Mouse (Mus musculus): ENCODE measurements around the gene Tsr1.
A peak's percentile ranks its signal among the peaks of the same experiment; 100 is the strongest.

The Tsr1 gene

DNA sequence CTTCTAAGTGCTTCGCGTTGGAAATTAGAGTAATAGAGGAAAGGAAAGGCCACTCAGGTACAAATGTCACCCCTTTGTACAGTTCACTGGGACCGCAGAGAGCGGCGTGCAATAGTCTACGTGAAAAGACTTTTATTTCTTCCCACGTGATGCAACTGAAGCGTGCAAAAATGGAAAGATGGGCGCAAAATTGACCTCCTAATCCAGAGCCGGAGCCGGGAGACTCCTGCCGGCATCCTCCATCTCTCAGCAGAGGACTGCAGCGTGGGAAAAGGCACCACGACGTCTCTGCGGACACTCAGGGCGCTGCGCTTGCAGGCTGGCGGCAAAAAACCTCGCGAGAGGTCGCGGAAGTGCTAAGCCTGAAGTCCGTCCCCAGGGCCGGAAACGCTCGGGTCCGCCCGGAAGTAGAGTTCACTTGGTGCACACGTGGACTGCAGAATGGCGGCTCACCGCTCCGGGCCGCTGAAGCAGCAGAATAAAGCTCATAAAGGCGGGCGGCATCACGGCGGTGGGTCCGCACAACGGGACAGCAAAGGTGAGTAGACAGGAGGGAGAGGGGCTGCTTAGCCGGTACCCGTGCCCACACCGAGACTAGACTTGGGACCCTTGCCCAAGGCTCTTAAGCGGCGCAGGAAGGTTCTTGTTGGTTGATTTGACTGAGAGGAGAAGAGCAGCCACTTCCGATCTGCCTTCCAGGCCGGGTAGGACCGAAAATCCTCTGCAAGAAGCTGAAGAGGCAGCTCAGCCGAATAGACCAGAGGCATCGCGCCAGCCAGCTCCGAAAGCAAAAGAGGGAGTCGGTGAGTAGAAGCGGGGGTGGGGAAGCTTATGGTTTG is at the start of gene Tsr1:
Gene Tsr1 (plus strand): TSS at position 394 of the 839 bp plus-strand sequence.
- peak; percentile 96 for DNase-seq (ENCODE audit: low read depth, low spot score)

DNA sequence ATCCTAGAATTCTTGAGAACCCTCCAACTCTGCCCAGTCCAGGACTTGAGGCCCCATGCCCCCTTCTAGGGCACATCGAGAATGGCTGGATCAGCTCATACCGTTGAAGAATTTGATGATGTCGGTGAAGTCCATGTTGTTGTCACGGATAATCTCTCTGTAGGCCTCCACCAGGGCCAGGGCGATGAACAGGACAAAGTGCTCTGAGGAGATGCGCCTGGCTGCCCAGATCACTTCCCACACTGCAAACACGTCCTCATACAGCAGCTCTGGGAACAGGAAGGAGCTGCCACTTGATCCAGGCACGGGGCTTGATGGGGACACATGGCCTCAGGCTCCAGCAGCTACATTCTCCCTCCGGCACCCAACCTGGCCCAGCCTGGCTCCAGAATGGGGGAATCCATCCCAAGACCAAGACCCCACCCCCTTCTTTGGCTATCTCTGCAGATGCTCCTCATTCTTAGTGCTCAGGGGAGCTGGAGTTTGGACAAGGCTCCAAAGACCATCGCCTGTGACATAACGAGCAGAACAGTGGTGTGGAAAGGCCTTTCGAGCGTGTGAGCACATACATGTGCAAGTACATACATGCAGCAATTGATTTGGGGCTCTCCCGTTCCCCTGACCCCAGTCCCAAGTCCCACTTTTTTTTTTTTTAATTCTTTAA is 46.7 kb upstream of the Tsr1 start:
- no peak for DNase-seq (ENCODE audit: low read depth, low spot score)

DNA sequence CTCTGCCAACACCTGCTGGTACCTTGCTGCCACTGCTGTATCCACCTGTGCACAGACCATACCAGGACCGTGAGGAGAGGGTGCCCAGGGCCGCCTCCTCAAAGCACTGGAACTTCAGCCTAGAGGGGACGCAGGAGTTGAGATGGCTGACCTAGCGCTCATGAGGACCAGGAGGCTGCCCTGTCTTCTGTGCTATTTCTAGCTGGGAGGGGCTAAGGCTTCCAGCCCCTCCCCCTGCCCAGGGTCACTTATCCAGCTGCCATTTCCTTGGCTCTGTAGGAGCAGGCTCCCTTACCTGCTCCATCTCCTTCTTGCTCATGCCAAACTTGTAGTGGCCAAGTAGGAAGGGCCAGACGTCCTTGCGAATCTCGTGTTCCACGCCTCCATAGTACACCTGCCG is 40.1 kb upstream of the Tsr1 start:
- no peak for DNase-seq (ENCODE audit: low read depth, low spot score)

DNA sequence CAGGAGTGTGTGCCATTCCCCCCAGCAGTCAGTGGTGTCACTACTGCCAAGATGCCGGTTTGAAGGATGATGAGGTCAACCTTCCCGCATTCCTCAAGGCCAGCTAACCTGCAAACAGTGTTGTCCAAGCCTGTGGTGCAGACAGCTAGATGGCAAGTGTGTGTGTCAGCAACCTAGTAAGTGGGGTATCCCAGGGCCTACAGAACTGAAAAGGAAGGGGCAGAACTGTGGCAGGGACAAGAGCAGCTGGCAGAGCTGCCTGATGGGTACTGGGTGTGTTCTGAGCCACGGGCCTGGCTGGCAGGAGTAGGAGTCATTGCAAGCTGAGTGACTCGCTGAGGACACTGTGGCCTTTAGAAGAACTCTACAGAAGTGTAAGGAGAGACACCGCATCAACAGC is 35.7 kb upstream of the Tsr1 start:
- DNase-seq (ENCODE audit: low read depth, low spot score): no peak

DNA sequence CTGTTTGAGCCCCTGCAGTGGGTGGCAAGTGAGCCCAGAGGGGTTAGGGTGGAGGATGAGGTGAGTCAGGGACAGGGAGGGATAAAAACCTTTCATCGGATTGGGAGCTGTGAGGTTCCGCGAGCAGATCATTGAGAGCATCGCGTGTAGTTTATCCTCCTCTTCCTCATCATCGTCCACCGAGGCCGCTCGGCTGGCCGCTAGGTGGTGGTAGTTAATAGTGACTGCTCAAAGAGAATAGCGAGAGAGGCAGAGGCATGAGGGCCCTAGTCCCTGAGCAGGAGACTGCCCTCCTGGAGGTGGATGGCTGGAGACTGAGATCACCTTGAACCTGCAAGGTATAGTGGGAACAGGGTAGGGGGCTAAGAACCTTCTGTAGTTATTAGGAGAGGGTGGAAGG is 34.4 kb upstream of the Tsr1 start:
- no peak for DNase-seq (ENCODE audit: low read depth, low spot score)

DNA sequence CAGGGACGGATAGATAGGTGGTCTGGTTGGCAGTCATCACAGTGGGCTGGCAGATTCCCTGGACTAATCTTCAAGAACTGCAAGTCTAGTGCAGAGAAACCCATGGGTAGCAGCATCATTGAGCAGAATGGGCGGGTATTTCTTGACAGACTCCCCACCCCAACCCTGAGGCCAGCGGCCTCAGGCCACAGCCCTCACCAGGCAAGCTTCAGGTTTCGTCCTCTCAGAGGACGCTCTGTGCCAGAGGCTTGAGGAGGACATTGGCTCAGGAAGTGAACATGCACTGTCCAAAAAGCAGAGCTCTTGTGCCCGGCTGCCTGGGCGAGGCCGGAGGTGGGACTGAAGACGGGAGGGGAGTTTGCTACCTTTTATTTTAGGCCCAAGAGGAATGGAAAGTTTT is 33.5 kb upstream of the Tsr1 start:
- no peak for DNase-seq (ENCODE audit: low read depth, low spot score)

DNA sequence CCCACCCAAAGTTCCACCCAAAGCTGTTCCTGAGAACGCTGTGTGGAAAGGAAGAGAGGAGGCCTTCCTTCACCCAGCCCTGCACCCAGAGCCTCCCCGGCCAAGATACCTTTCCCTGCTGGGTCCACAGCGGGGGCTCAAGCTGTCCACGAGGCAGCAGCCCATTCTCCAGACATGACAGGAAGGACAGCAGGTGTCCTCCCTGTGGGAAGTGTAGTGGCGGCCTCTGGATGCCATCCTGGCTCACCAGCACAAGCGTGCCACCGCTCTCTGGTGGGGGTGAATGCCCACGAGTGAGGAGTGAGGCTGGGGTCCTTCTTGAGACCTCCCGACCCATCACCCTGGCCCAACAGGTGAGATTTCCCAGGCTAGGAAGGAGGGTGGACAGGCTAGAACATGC is 32.6 kb upstream of the Tsr1 start:
- DNase-seq (ENCODE audit: low read depth, low spot score): no peak

DNA sequence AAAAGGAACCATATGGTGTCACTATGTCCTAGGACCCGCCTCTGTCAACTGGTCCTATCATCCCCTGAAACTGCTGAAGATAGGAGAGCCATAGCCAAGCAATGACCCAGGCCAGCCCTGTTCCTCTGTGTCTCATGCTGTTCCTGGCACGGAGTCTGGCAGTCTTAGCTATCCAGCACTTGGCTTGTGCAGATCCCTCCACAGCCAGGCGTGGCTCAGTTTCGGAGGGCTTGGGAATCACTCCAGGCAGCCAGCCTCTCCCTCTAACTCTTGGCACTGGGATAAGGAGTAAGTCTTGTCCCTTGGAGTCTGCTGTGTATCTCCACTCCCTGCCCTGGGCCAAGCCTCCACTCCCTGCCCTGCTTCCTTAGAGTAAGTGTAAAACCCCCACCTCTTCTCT is 31.2 kb upstream of the Tsr1 start:
- no peak for DNase-seq (ENCODE audit: low read depth, low spot score)

DNA sequence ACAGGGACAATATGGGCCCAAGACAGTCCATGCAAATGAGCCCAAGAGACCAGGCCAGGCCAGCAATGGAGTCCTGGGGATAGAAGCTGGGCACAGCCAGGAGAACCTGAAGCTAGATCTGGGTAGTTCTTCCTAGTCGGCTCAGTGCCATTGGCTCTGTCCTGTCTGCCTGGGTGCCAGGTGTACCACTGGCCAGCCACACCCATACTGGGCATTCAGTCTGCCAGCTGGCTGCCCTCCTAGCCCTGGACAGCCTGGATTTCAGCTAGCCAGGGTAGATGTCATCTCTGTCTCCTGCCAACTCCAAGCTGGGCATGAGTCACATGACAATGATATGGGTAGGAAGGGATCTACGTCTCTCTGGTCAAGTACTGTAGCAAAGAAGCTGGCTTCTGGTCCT is 30.7 kb upstream of the Tsr1 start:
- DNase-seq (ENCODE audit: low read depth, low spot score): no peak

DNA sequence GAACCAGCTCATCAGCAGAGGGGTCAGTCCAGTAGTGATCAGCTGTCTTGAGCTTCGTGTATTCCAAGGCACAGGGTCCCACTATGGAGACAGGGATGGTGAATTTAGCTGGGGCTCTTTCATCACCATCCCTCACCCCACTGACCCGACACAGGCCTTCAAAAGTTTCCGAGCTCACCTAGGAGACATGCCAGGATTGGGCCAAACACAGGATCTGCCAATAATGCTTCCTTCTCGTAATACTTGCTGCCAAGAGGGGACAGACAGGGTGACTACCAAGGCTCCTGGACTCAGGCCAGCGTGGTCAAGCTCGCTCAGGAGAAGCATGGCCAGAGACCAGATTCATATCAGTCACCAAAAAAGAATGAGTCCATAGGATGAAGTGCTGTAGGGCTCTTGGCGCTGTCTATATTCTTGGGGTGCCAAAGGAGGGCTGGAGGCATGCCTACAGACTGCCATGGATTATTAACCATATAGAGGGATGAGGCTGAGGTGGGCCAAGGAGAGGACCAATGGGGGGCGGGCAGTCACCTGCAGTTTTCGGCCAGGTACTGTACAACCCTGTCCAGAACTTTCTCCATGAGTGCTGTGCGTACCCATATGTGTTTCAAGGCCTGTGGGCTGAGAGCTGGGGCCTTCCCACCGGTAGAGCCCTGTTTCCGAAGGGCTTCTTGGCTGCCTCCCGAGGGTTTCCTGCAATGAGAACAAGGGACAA is 29.7 kb upstream of the Tsr1 start:
- no peak for DNase-seq (ENCODE audit: low read depth, low spot score)

DNA sequence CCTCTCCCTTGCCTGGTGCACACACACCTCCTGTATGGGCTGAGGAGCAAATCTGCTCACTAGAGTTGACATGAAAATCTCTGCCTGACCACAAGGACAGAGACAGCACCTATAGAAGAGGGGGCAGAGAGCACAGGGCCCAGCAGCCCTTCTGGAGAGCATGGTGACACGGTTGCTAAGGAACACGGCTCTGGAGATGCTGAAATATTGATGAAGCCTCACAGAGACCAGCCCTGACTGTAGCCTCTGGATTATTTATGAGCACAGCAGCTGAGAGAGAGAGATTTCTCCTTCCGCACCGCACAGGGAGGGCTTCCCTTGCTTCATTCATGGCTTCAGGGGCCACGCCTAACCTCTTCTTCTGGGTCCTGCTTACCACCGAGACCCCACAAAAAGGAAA is 28.3 kb upstream of the Tsr1 start:
- no peak for DNase-seq (ENCODE audit: low read depth, low spot score)

DNA sequence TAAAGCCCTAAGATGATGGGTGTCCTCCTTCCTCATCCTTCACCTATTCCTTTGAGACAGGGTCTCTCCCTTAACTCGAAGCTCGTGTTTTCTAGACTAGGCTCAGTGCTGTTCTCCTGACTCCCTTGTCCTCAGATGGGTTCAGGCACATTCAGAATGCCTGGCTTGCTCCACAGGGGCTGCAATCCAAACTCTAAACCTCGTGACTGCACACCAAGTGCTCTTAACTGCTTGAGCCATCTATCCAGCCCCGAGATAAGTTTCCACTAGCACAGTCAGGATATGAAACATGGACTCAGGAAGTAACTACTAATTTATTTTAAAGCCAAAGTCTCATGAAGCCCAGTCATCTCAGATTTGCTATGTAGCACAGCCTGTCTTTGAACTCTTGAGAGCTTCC is 27.3 kb upstream of the Tsr1 start:
- DNase-seq (ENCODE audit: low read depth, low spot score): no peak

DNA sequence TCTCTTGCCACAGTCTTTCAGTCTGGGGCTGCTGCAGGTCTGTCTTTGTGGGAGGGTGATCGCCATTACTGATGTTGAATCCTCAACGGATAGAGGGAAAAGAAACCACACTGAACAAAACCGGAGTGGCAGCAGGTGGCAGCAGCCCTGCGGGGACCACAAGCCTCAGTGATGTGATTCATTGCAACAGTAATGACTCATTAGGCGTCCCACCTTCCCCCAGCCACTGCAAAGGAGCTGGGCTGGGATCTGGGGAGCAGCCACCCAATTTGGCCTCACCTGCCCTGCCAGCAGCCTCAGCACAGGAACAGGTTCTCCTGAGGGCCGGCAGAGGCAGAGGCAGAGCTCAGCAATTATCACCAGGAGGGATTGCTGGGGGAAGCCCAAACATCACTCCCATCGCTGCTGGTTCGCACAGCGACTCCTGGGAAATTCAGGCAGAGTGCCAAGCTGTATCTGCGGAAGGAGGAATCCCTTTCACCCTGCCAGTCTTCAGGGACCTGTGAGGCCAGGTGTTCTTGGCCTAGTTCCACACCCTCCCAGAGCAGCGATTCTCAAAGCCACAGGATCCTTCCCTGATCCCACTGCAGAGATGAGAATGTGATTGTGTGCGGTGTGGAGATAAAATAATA is 26.8 kb upstream of the Tsr1 start:
- DNase-seq (ENCODE audit: low read depth, low spot score): no peak

DNA sequence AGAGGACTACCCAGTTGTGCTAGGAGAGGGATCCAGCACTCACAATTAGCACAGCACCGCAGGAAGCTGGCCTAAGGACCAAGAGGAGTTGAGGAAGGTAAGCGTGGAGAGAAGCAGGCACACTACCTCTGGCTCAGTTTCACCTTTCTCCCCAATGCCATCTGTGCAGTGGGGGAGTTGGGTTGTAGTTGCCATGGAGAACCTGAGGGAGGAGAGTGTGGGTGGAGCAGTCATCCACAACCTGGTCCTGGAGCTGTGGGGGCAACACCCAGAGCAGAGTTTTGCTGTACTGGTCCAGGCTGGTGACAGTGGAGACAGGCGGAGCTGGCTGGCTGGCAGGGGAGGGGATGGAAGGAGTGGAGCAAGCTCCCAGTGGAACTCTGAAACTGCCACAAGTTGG is 23.2 kb upstream of the Tsr1 start:
- DNase-seq (ENCODE audit: low read depth, low spot score): no peak

DNA sequence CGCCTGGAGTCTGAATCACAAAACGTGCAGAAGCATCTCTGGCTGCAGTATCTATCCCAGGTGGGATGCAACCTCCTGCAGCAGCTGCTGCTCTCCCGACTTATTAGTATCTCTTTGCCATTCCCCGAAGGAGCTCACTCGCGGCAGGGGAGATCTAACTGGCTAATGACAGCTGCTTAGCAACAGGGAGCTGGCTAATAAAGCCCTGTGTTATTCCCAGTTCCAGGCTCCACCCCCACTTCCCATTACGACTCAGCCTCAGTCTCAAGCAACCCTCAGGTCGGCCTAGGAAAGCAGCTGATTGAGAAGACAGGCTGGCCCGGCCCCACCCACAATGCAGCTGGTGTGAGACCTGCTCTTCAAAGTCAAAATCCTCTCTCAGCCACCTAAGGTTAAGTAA is 21.1 kb upstream of the Tsr1 start:
- no peak for DNase-seq (ENCODE audit: low read depth, low spot score)

DNA sequence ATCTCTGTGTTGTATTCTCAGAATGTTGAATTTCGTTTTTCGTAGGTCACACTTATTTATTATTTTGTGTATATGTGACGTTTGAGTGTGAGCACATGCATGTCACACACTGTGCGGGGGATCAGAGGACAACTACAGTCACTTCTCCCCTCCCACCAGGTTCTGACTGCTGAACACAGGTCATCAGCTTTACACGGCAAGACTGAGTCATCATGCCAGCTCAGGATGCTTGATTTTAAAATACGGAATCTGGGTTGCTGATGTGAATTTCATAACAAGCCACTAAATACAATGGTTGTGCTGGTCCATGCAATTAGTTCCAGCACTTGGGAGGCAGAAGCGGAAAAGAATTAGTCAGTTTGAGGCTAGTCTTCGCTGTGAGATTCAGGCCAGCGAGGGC is 16.9 kb upstream of the Tsr1 start:
- DNase-seq (ENCODE audit: low read depth, low spot score): no peak

DNA sequence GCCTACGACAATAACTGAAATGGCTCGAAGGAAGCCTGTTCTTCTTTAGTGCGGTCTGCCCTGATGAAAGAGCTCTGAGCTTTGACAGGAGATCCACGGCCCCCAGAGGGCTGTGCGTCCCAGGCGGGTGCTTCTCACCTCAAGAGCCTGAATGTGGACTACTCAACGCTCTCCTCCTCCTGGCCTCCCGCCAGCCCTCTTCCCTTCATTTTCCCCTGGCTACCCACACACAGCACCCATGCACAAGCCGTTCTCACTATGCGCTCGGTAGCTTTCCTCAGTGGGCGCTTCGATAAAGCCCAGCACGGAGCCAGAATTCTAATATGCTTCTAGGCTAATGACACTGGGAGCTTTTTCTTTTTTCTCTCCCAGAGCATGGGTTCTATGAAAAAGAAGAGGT is 15.9 kb upstream of the Tsr1 start:
- DNase-seq (ENCODE audit: low read depth, low spot score): no peak

DNA sequence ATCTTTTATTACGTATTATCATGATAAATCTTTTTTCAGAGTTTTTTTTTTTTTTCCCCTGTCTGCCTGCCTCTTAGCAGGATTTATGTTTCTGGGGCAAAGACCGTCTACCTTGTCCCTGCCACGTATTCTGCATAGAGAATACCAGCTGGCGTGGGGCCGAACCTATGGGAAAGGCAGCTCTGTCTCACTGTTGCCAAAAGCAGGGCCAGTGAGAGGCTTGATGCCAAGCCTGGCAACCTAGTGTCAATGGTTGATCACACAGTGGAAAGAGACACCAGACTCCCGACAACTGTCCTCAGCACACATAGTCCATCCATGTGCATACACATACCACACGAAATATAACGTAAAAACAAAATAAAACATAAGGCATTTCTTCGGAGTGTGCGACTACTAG is 14.8 kb upstream of the Tsr1 start:
- no peak for DNase-seq (ENCODE audit: low read depth, low spot score)

DNA sequence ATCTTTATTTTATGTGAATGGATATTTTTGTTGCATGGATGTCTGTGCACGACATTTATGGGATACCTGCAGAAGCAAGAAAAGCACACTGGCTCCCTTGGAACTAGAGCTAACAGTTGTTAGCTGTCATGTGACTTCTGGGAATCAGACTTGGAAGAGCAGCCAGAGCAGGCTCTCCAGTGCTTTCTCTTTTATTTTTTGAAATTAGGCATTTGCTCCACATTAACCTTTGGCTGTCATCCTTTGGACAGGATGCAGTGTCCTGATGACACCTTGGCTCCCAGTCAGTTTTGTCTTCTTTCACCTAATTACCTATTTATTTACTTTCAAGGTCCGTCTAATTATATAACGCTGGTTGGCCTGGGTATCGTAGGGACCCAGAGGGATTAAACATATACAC is 3.3 kb upstream of the Tsr1 start:
- DNase-seq (ENCODE audit: low read depth, low spot score): no peak

DNA sequence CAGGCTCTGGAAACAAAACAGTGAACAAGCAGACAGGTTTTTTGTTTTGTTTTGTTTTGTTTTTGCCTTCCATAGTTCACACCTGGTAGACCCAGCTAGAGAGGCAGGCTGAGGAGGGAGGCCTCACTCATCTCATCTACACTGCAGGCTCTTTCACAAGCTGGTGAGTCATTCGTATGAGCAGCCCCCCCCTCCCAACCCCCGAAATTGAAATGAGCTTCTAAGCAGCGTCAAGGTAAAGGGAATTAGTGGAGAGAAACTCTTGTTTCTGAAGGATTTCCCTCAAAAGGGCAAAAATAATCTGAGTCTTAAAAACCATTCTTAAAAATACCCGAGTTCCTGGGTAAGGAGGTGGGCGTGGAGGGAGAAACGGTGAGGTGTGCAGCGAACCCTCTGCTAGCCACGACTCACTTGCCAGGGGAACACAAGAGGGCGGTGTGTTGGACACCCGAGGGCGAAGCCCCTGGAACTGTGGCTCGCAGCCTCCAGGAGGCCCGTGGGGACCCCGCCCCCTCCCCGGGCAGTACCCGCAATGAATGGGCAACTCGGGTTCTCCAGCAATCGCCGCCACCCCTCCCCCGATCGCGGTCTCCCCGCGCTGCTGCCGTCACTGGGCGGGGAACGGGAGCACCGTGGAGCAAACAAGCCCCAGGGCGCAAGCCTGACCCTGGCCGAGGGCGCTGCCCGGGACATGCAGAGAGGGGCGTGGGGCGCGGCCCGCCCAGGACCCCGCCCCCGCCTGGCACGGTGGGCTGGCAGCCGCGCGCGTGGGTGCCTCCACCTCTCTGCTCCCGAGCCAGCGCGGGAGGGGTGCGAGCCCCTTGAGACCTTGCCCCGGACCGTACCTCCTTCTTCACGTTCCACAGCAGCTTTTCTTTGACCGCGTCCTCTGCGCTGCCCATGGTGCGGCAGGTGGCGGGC is 1.6 kb upstream of the Tsr1 start:
- peak; percentile 71 for DNase-seq (ENCODE audit: low read depth, low spot score)
